Mouse (Mus musculus): ENCODE data around the gene Pard3.

DNA sequence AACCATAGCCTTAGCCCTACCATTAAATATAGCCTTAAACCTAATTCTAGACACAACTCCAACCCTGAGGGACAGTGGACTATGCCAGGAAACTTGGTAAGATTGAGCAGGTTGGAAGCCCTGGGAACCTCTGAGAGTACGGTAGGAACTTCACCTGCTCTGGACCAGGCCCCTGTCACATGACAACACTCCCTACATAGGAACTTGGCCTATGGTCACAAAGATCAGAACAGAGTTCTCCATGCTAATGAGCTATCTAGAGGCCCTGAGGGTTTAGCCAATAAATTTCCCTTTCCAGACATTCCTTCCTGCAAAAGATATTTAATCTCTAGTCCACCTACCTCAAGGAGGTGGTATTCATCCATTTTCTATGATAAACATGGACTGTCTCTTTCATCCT, 41.9 kb upstream of the Pard3 start:
- TF ChIP-seq POLR2A (IDR thresholded peaks at IDR 0.05; ENCODE audit: insufficient read depth, low read depth, low read length) (no peak), CTCF (IDR thresholded peaks at IDR 0.05; ENCODE audit: insufficient read depth, low read depth, low read length) (no peak)
